Mouse (Mus musculus): ENCODE data around the gene Tbc1d24.

DNA sequence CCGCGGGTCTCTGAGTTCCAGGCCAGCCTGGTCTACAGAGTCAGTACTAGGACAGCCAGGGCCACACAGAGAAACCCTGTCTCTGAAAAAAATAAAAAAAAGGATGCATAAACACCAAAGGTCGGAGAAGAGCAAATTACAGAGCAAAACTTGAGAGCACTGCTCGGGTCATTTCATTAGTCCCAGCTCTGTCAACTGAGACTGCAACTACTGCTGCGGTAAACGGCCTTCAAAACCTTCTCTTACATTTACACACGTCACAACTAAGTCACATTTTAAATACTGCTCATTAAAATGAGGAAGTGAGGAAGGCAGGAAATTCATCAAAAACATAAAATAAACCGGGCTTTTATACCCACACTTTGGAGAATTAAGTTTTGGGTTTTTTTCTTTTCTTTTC is 12.5 kb downstream of the Tbc1d24 start:
- TF ChIP-seq CTCF (IDR thresholded peaks at IDR 0.05; ENCODE audit: low read depth), result no peak
- no peak for TF ChIP-seq EP300 (IDR thresholded peaks at IDR 0.05; ENCODE audit: low read depth)

Measured in liver, embryonic 14.5 days (tissue).